Mouse (Mus musculus) liver, adult 2 months (tissue): Measurements from ENCODE around the gene Nup205. TPM values are rescaled to one million over a fixed set of nuclear protein-coding genes. Genes with fewer than 3 reads are reported as not detected.
"Not testable (repeated sequence)": the region's sequence is repeated elsewhere in the genome, so short reads cannot be mapped to it uniquely, and the experiment has no call there.

Source experiments
- DNase-seq: peaks from one replicate; pipeline ENCODE4 v3.0.0-alpha.2; 2011; ENCODE audit warnings: low read depth, low spot score; ENCODE audit errors: extremely low read depth
- H3K27ac ChIP-seq: fragments of 200-500 bp; replicated peaks from 2 replicates; pipeline ENCODE4 v1.5.1; 2012; ENCODE audit warnings: low read depth, mild to moderate bottlenecking, control low read depth, inconsistent platforms, low read length; ENCODE audit not compliant: insufficient read depth
- H3K27me3 ChIP-seq: fragments of 200-500 bp; 2 replicates; pipeline ENCODE4 v1.6.1; 2012; ENCODE audit warnings: mild to moderate bottlenecking, moderate library complexity, low read length, inconsistent platforms; ENCODE audit not compliant: control insufficient read depth, insufficient read depth
- H3K36me3 ChIP-seq: fragments of 200-500 bp; 2 replicates; pipeline ENCODE4 v1.6.1; 2012; ENCODE audit warnings: low read length, inconsistent platforms; ENCODE audit not compliant: control insufficient read depth, insufficient read depth
- H3K4me1 ChIP-seq: fragments of 200-500 bp; 2 replicates; pipeline ENCODE4 v1.6.1; 2011; ENCODE audit warnings: low read length; ENCODE audit not compliant: control insufficient read depth, insufficient read depth
- H3K4me3 ChIP-seq: fragments of 200-500 bp; 2 replicates; pipeline ENCODE4 v1.5.1; 2011; ENCODE audit warnings: low read depth, mild to moderate bottlenecking, control low read depth, low read length, moderate library complexity; ENCODE audit not compliant: insufficient read depth
- H3K79me2 ChIP-seq: fragments of 200-500 bp; 2 replicates; pipeline ENCODE4 v1.6.1; 2012; ENCODE audit warnings: inconsistent platforms, mild to moderate bottlenecking, low read length, moderate library complexity; ENCODE audit not compliant: control insufficient read depth, insufficient read depth
- H3K9ac ChIP-seq: fragments of 200-500 bp; 2 replicates; pipeline ENCODE4 v1.6.1; 2012; ENCODE audit warnings: low read depth, mild to moderate bottlenecking, control low read depth, inconsistent platforms, low read length
- CTCF ChIP-seq: fragments of 200-500 bp; IDR thresholded peaks from 2 replicates; pipeline ENCODE4 v1.5.1; 2011; ENCODE audit warnings: low read depth, low read length, control low read depth
- POLR2A ChIP-seq: fragments of 200-500 bp; IDR thresholded peaks from 2 replicates; pipeline ENCODE4 v1.6.1; 2011; ENCODE audit warnings: low read length, control low read depth; ENCODE audit not compliant: insufficient read depth; ENCODE audit errors: extremely low read depth
- WGBS: fragments of 180-500 bp; shearing (Covaris S2); methylation state at CpG from one replicate; pipeline ENCODE4 v1.1.7; 2018; 5-methylcytosine and 5-hydroxymethylcytosine counted together
- polyA plus RNA-seq: library from polyadenylated mRNA; depleted of rRNA; stranded (reverse); fragments of >200 nt; gene quantifications from 2 replicates; pipeline ENCODE4 v1.2.3, GENCODE M21; 2012
- total RNA-seq: library from RNA; depleted of rRNA; stranded (reverse); fragments of >200 nt; gene quantifications from 2 replicates; pipeline ENCODE4 v1.2.3, GENCODE M21; 2014

Gene Nup205
- total and polyA plus RNA-seq, 2 experiments = 6.4 to 9.5 TPM

- DNase-seq = peak; percentile 14
- TF ChIP-seq POLR2A (no peak), CTCF (no peak)
- no peak overlapping the region for H3K9ac ChIP-seq
- peaks cover 5% of the 10 kb centered on the region; the same call in 1 of the 2 replicates for H3K79me2 ChIP-seq
- H3K36me3 ChIP-seq = no peaks in the 10 kb centered on the region
- 82% methylated on average over 4 of the region's 4 CpGs for WGBS
- no peaks in the 10 kb centered on the region for H3K27me3 ChIP-seq
- H3K4me3 ChIP-seq = no peak overlapping the region
- H3K4me1 ChIP-seq = peaks cover 3% of the 10 kb centered on the region; the same call in 1 of the 2 replicates
- no peak overlapping the region for H3K27ac ChIP-seq
These were observed 4.0 kb upstream of the Nup205 start for GRCm38 (mm10) chr6:35173181-35173580.

GRCm38 (mm10) chr6:35177650-35178272, 540 bp downstream of the Nup205 start:
- H3K4me3 ChIP-seq = peak overlapping the region; percentile 99
- TF ChIP-seq POLR2A (no peak), CTCF (no peak)
- peaks cover 9% of the 10 kb centered on the region; the same call in 1 of the 2 replicates for H3K79me2 ChIP-seq
- peak overlapping the region; percentile 99 for H3K9ac ChIP-seq
- peak; percentile 35 for DNase-seq
- no peaks in the 10 kb centered on the region for H3K27me3 ChIP-seq
- H3K4me1 ChIP-seq = peaks cover 3% of the 10 kb centered on the region; the same call in 1 of the 2 replicates
- H3K27ac ChIP-seq = peak overlapping the region; percentile 99; the same call in 1 of the 2 replicates
- no peaks in the 10 kb centered on the region for H3K36me3 ChIP-seq
- WGBS = under 1% methylated on average over 69 of the region's 69 CpGs

- not testable (repeated sequence) for H3K4me3 ChIP-seq, H3K4me1 ChIP-seq, H3K27ac ChIP-seq, H3K79me2 ChIP-seq, DNase-seq, H3K9ac ChIP-seq, H3K36me3 ChIP-seq, H3K27me3 ChIP-seq
- 97% methylated on average over 3 of the region's 3 CpGs for WGBS
These were observed 2.1 kb downstream of the Nup205 start for GRCm38 (mm10) chr6:35179299-35179698.

GRCm38 (mm10) chr6:35184781-35185180, 7.6 kb downstream of the Nup205 start:
- DNase-seq = no peak
- Histone ChIP-seq H3K36me3 (peaks cover 32% of the 10 kb centered on the region), H3K27me3 (no peaks in the 10 kb centered on the region), H3K27ac (no peak overlapping the region), H3K79me2 (peaks cover 5% of the 10 kb centered on the region; the same call in 1 of the 2 replicates), H3K4me1 (no peaks in the 10 kb centered on the region), H3K4me3 (no peak overlapping the region), H3K9ac (no peak overlapping the region)
- WGBS = 92% methylated on average over 1 of the region's 1 CpGs
- TF ChIP-seq CTCF (no peak), POLR2A (no peak)

- Histone ChIP-seq H3K4me3 (no peak overlapping the region), H3K4me1 (no peaks in the 10 kb centered on the region), H3K27me3 (no peaks in the 10 kb centered on the region), H3K79me2 (no peaks in the 10 kb centered on the region), H3K36me3 (peaks cover 55% of the 10 kb centered on the region), H3K27ac (no peak overlapping the region), H3K9ac (no peak overlapping the region)
- TF ChIP-seq POLR2A (no peak), CTCF (no peak)
- WGBS = 97% methylated on average over 8 of the region's 8 CpGs
- DNase-seq = no peak
These were observed 14.0 kb downstream of the Nup205 start for GRCm38 (mm10) chr6:35191198-35191597.

GRCm38 (mm10) chr6:35225696-35226095, 48.5 kb downstream of the Nup205 start:
- Histone ChIP-seq H3K27me3 (no peaks in the 10 kb centered on the region), H3K4me1 (no peaks in the 10 kb centered on the region), H3K27ac (no peak overlapping the region), H3K36me3 (peaks cover 32% of the 10 kb centered on the region), H3K9ac (no peak overlapping the region), H3K79me2 (no peaks in the 10 kb centered on the region), H3K4me3 (no peak overlapping the region)
- TF ChIP-seq CTCF (no peak), POLR2A (no peak)
- WGBS = 94% methylated on average over 4 of the region's 4 CpGs
- no peak for DNase-seq
